In the genomic region with DNA sequence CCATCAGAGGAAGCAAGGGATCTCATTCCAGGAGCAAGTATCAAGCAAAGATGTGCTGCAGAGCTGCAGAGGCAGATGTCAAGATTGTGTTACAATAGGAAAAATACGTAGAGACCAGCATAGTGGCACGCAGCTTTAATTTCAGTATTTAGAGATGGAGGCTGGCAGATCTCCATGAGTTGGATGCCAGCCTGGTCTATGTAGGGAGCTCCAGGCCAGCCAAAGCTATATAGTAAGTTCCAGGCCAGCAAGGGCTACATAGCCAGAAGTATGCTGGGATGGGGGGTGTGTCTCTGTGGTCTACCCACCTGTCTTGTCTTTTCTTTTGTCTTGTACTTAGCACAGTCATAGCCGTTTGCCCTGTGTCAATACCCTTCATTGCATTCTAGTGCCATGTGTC, we compare ENCODE assay signal across 22 mouse cellular contexts. TPM values are rescaled to one million over a fixed set of nuclear protein-coding genes. Genes with fewer than 3 reads are reported as not detected.
DNase-seq lines count a peak whose midpoint lies in the region; TF ChIP-seq lines count a peak whose summit lies in the region.
"Had no signal": no experiment of that assay in that cellular context is flagged by ENCODE, and none has a peak within 500 bp of the region (broad histone marks: within the 10 kb centered on the region; RNA-seq: fewer than 3 reads in every experiment).

No protein-coding gene starts in this region.

- TF ChIP-seq CTCF in small intestine, adult 2 months (IDR thresholded peaks at IDR 0.05; ENCODE audit: extremely low read depth, insufficient read length, insufficient replicate concordance, low read depth, low read length): no peak

- H3K4me1 ChIP-seq in small intestine, adult 2 months (ENCODE audit: control insufficient read depth, insufficient read depth, insufficient read length, low read length): peaks cover 22% of the 10 kb centered on the region; the same call in 1 of the 2 replicates
- H3K4me1 ChIP-seq: embryonic facial prominence, embryonic 12.5 days; embryonic facial prominence, embryonic 15.5 days; hindbrain, embryonic 12.5 days; hindbrain, embryonic 15.5 days had no signal

- no peak overlapping the region for H3K4me3 ChIP-seq in small intestine, adult 2 months (ENCODE audit: low read depth, low read length)
- H3K4me3 ChIP-seq: embryonic facial prominence, embryonic 12.5 days; embryonic facial prominence, embryonic 15.5 days; gastrocnemius, adult 2 months; heart, adult 2 months; hindbrain, embryonic 12.5 days; hindbrain, embryonic 15.5 days had no signal

- H3K36me3 ChIP-seq in small intestine, adult 2 months (ENCODE audit: control insufficient read depth, insufficient read depth, low read length): no peaks in the 10 kb centered on the region
- H3K36me3 ChIP-seq: embryonic facial prominence, embryonic 12.5 days; embryonic facial prominence, embryonic 15.5 days; hindbrain, embryonic 12.5 days; hindbrain, embryonic 15.5 days had no signal

- WGBS in small intestine, adult 2 months: 66% methylated on average over 3 of the region's 3 CpGs

- H3K27me3 ChIP-seq in small intestine, adult 2 months (ENCODE audit: control insufficient read depth, insufficient read depth, low read length): no peaks in the 10 kb centered on the region
- H3K27me3 ChIP-seq: embryonic facial prominence, embryonic 12.5 days; embryonic facial prominence, embryonic 15.5 days; hindbrain, embryonic 12.5 days; hindbrain, embryonic 15.5 days had no signal

- H3K27ac ChIP-seq in small intestine, adult 2 months (ENCODE audit: insufficient read depth, low read depth, low read length): peak overlapping the region; percentile 25; the same call in 1 of the 2 replicates
- H3K27ac ChIP-seq: embryonic facial prominence, embryonic 12.5 days; embryonic facial prominence, embryonic 15.5 days; gastrocnemius, adult 2 months; heart, adult 2 months; hindbrain, embryonic 12.5 days; hindbrain, embryonic 15.5 days had no signal

- DNase-seq in cerebellum, postnatal 10 days: peak; percentile 64 to 72
- no peak for DNase-seq in cerebellum, adult 11-12 months
- peak; percentile 15 to 16 for DNase-seq in cerebellum, postnatal 36 days
- DNase-seq in cerebellum, adult 11 months: no peak
- no peak for DNase-seq in gastrocnemius, postnatal 4 days (ENCODE audit: low spot score in 2 of 2)
- DNase-seq: adrenal gland, adult 2 months; adrenal gland, postnatal 14 days; forebrain, postnatal 0 days; gastrocnemius, adult 2 months; gastrocnemius, postnatal 14 days; heart, adult 2 months; kidney, adult 2 months had no signal

- TF ChIP-seq POLR2A in small intestine, adult 2 months (IDR thresholded peaks at IDR 0.05; ENCODE audit: low read depth, low read length): no peak

RNA-seq across cellular contexts. Expression of gene Plb1, which starts 28.7 kb away (rescaled TPM):
- polyA plus RNA-seq in small intestine, adult 2 months (2012; rRNA removed): 0.06 and 148 TPM in 2 replicates
- 1 to 10 TPM; 1.7 to 2.6 TPM for total RNA-seq in gastrocnemius, postnatal 4 days (2021)
- total RNA-seq: adrenal gland, adult 2 months; adrenal gland, postnatal 14 days; common myeloid progenitor, adult 5-6 weeks; hematopoietic stem cell, adult 5-6 weeks; MEL had no signal
- polyA plus RNA-seq: C2C12; CD4-positive, CD25-positive, alpha-beta regulatory T cell, adult 4 months; hindbrain, embryonic 15.5 days had no signal

Comparison
In these comparisons a context has a peak if more than half of its experiments do, and no peak if none do; other contexts are left out.
1. DNase-seq: peak in cerebellum, postnatal 10 days (2 of 2) and cerebellum, postnatal 36 days (2 of 2); none in cerebellum, adult 11-12 months (single experiment), cerebellum, adult 11 months (single experiment) and gastrocnemius, postnatal 4 days (0 of 2).